Mouse (Mus musculus): ENCODE measurements around the gene Dcdc2b.

The Dcdc2b gene

DNA sequence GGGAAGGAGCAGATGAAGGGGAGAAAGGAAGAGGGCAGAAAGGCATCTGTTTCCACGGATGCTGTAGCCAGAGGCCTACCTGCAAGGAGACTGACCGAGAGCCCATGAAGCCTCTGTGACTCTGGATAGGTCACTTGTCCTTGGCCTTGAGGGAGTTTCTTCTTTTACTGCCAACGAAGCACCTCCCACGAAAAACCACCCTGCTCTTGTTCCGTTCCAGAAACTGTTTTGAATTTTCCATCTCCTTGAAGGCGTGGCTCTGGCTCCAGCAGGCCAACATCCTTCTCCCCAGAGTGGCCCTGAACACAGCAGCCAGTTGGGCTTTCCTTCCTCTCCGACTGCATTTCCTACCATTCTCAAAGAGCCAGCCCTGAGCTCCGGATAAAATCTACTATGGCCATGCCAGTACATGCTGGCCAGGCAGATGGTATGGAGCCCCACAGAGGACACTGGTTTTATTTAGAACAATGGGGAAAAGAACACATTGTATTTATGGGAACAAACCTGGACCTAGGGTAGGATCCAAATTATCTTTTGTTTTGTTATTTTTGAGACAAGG, 7.3 kb upstream of the Dcdc2b start:
- peak; percentile 43 to 66 for DNase-seq

DNA sequence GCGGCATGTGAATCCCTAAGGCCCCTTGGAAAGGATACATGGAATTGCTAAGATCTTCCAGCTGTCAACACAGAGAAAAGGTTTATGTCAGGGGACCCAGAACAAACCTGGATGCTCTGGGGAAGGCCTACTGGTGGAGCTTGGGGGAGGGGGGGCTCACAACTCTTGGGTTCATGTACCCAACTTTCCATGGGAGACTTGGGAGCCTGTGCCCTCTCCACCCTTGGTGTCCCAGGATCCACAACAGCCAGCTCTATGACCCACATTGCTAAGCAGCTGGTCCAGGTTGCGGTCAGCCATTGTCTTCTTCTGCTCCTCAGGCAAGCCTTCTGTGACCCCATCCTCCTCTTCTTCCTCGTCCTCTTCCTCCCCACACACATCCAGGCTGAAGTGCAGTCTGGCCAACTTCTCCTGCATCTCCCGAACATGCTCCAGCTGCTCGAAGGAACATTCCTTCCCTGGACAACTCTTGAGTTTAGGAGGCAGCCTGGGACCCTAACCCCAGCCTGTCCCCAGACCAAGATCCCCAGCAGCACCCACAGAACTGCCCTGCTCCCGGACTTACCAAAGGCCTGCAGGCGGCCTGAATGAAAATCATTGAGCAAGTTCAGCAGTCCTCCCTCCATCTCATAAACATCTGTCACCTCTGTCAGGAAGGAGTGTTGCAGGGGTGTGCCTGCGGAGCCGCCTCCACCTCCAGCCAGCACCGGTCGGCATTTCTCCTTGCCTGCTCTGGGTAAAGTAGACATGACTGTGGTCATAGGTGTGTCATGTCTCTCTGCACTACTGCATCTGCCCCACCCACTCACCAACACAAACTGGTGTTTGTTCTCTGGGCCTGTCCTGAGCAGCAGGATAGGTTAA, 6.6 kb upstream of the Dcdc2b start:
- DNase-seq, result no peak

DNA sequence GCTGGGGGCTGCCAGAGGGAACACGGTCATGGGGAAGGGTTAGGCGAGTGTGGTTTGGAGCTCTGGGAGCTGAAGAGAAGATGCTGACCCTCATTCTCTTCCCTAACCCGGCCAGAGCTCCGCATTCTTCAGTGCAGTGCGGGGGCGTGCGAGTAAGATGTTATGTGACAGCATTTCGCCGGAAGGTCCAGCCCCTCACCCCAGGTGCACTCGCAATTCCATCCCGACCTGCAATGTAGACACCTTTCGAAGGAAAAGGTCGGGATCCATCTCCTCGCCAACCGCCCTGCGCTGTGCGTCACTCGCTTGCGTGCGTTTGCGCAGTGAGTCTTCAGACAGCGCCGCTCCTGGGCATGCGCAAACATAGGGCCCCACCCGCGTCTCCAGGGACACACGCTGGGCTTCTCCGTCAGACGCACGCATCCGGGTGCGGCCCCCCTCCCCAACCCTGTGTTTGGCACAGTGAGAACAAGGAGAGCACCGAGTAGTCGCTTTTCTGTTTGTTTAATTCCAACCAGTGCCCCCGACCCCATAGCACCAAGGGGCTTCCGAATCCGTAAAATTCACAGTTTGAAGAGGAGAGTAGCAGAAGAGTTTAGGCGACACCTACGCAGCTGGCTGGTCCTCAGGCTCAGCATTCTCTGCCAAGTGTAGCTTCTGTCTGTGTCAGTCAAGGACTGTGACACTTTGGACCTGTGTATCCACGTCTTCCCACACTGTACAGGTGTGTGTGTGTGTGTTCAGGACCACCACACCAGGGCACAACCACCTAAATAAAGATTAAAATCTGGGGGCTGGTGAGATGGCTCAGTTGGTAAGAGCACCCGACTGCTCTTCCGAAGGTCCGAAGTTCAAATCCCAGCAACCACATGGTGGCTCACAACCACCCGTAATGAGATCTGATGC, 5.0 kb upstream of the Dcdc2b start, which contains the start of gene Iqcc:
Gene Iqcc, minus strand, starts transcription at position 314 of the 906 bp plus-strand sequence.
- DNase-seq, result peak; percentile 97

DNA sequence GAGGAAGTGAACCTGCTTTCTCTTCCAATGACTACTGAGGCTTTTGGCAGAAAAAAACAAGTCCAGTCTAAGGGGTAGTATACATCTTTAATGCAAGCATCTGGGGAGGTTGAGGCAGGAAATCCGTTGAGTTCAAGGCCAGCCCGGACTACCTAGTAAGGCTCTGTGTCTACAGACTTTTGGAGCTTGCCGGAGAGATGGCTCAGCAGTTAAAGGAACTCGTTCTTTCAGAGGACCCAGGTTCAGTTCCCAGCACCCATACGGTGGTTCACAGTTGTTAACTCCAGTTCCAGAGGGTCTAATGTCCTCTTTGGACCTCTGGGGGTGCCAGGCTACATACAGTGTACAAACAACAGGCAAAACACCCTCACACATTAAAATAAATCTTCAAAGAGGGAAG, 4.0 kb upstream of the Dcdc2b start:
- no peak for DNase-seq

DNA sequence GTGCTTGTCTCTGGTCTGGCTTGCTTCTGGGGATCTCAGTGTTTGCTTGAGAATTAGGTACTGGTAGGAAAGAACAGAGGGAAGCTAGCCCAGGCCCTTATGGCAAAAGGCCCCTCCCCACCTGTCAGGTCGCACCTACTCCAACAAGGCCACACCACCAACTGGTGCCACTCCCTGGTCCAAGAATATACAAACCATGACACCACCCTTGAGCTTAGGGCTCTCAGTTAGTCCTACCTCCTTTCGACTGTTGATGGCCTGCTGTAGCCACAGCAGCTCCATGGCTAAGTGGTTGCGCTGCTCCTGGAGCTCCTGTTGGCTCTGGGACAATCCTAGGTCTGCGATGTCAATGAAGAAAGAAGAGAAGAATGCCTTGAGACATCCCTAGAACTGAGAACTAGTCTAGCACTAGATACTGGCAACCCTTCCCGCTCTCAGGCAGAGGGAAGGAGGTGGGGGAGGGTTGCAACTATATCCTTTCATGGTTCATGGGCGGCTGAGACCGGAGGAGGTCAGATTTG, 3.1 kb upstream of the Dcdc2b start:
- no peak for DNase-seq

DNA sequence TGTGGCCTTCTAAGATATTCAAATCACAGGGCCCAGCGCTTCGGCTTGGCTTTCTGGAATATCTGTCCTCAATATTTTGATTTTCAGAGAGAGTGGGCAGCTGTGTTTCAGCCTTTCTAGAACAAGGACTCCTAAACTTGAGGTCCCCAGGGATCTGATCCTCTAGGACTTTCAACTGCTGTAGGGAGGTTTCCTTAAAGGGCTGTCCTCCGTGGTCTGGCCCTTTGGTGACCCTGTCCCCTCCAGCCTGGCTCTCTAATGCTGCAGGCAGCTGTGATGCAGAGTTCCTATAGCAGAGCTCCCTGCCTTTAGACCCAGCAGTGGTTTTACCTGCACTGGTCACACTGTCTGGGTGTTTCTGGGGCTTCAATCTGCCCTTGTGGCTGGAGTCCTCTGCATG, 2.6 kb upstream of the Dcdc2b start:
- no peak for DNase-seq

DNA sequence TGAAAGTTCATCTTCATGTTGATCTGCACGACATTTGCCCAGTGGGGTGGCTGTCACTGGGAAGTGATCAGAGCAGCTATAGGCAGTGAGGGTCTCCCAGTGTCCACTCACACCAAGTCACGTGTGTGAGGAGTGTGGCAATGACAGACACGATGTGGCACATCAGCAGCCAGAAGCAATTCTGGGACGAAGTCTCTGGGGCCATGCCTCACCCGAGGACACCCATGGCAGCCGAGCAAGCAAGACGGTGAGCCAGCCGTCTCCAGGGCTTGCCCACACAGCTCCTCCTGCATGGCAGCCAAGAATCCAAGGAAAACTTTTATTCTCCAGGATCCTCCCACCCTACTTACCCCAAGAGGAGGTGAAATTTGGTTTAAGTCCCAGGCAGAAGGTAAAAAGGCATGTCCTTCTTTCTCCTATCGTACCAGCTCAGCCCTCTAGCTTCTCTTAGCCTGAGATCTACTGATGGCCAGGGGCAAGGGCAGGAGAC, 1.8 kb upstream of the Dcdc2b start:
- DNase-seq, result no peak

DNA sequence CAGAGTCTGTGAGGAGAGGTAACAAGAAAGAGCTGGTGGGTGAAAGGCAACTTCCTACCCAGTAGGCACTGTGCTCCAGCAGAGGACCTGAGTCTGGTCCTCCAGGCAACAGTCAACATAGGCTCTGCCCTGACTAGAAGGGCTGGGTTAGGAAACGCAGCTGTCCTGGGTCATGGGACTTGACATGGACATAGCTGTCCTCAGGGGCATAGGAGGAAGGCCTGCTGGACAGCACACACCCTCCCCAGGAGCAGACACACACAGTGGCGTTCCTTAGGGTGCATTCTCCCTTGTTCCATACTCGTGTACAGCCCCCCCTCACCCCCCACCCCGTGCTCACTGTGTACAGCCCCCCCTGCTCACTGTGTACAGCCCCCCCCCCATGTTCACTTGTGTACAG, 3.6 kb downstream of the Dcdc2b start:
- no peak for DNase-seq

DNA sequence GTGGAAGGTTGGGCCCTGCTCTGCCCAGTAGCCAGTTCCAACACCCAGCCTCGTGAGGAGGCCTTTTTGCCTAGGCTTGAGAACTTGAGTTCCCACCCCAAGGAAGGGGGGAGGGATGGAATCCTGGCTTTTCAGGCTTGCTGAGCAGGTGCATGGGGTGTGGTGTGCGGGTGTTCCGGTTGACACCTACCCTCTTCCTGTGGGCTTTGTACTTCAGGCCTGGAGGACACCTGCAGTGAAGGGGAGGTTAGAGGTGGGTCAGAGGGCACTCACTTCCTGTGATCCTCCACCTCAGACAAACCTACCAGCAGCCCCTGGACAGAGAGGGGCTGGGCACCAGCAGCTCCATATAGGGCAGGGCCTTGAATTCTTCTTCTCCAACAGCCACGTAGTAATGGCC, 4.0 kb downstream of the Dcdc2b start:
- DNase-seq, result no peak

DNA sequence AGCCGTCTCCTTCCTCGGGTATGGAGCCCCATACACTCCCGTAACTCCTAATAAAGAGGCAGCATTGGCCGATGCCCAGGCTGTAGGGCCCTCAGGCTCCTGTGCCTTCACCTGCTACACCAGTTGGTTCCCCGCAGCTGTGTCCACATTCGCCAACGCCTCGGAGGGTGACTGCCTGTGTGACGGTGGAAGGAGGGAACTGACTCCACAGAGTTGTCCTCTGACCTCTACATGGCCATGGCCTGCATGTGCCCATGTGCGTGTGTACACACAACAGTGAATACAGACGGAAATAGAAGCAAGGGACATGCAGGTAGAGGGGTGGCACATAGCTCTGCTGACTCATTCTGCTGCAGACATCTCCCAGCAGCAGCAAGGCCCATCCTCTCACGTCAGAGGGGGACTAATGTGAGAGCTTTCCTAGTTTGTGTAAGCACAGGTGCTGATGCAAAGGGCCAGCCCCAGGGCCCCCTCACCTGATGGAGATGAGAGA, 4.9 kb downstream of the Dcdc2b start:
- peak in 1 of 2 experiments; percentile 44 for DNase-seq

DNA sequence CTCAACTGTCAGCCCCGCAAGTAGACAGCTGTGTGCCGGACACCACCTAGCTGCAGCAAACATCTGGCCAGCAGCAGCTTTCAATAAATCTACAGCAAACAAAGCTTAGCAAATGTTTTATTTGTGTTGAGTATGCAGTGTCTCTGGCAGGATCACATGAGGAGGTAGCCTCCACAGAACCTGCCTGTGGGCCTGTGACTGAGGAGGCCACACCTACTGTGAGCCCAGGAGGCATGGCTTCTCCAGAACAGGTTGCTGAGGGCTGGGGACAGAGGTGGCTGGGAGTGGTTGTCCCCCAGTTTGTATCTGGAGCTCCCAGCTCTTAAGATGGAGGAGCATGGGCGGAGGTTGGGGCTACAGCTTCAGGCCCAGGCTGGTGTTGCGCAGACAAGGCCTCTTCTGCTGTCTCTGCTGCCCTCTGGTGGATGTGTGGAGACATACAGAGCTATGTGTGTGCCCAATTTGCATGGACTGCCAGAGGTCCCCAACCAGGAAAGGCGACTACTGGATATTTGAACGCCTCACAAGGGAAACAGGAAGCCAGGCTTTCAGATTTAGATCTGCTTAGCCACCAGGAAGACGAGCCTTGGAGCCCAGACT, 5.5 kb downstream of the Dcdc2b start:
- peak; percentile 90 to 94 for DNase-seq

DNA sequence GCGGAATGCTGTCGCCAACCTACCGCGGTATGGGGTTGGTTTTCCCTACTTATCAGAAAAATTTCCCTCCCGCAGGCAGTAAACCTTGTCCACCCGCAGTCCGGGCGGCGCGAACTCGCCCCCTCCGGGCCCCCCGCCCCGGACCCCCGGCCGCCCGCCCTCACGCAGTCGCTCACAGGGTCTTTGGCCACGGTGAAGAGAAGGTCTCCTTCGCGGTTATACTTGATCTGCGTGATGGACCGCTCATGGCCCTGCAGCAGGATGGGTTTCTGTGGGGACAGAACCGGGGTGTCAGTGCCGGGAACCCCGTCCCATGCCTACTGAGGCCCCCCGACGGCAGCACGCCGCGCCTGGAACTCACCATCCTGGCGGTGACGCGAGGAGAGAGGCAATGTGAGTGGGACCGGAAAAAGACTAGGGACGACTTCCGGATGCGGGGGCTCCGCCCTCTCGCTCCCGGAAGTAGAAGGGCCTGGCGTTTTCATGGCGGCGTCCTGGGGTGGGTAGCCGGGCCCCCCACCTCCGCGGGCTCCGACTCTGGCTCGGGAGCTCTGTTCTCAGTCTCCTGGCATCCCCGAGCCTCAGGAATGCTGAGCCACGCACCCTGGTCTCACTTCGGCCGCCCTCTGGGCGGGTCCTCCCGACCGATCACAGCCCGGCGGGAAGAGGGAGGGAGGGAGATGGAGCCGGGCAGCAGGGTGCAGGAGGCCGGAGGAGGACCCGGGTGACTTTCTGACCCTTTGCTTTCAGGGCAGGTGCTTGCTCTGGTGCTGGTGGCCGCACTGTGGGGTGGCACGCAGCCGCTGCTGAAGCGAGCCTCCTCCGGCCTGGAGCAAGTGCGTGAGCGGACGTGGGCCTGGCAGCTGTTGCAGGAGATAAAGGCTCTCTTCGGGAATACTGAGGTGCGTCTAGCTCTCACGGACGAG, 13.6 kb downstream of the Dcdc2b start, which contains the start of the genes Eif3i and Tmem234:
Gene Eif3i, minus strand, starts transcription at position 416 of the 926 bp plus-strand sequence.
Gene Tmem234, plus strand, starts transcription at position 436 of the 926 bp plus-strand sequence.
- peak; percentile 85 to 87 for DNase-seq

DNA sequence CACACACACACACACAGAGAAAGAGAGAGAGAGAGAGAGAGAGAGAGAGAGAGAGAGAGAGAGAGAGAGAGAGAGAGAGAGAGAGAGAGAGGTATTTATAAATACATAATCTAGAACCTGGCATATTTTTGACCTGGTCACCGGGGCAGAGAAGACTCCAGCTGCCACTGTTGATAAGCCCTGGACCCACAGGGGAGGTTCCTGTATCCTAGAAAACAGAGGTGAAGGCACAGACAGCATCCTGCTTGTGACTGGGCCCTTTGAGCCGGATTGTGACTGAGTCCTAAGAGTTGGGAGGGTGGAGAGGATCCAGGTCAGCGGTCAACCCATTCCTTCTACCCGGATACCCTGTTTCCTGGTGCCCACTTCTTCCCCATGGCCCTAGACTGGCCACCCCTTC, 25.2 kb downstream of the Dcdc2b start:
- DNase-seq, result no peak

DNA sequence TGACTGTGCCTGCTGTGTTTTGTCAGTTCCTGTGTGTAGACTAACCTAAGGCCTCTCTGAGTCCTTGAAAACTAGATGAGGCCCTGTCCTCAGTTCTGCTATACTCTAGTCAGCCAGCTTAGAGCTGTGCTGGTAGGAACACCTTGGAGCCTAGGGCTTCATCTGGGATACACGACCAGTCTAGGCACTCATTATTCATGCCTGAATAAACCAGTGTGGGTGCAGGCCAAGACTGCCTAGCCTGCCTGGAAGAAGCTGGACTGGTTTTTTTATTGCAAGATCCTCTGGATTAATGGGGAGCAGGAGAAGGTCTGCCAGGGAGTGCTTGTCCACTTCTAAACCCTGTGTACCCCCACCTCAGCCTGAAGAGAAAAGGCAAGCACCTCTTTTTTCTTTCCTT, 27.1 kb downstream of the Dcdc2b start:
- DNase-seq, result no peak

DNA sequence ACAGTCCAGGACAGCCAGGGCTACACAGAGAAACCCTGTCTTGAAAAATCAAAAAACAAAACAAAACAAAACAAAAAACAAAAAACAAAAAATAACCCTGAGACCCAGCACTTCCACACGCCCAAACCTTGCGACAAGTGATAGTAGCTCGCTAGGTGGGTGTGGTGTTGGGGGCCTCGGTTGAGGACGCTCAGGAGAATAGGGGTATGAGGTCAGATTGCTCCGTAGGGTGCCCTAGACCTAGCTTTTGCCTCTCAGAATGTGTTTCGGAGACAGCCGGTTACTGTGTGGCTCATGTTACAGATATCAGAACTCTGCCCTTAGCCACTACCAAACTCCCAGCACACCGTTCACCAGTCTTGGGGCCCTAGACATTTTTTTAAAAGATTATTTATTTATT, 28.3 kb downstream of the Dcdc2b start:
- no peak for DNase-seq

DNA sequence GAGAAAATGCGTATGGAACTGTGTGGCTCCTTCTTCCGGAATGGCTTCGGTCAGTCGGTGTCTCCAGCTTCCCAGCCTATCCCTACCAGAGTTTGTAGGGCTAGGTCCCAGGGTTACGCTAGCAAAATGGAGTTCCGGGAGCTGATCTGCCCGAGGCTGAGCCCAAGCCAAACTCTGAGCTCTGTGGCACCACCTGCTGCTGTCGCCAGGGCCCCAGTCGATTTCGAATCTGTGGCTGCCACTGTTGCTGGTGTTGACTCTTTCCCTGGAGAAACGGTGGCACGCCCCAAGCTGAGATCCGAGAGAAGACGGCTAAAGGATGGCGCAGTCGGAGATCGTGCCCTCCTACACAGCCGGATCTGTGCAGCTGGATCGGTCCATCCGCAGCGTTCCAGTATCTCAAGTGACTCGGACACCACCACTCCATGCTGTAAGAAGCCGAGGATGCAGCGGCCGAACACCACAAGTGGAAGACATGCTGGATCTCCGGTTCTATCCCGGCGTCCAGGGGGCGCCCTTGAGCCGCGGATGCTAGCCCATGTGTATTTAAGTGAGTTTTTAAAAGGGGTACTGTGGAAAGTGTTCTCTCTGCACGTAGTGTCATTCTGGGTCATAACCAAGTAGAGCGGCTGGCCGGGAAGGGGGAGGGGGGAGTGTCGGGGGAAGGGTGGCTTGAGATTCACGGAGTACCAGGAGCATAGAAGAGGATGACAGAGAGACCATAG, 29.0 kb downstream of the Dcdc2b start:
- peak; percentile 83 to 88 for DNase-seq

DNA sequence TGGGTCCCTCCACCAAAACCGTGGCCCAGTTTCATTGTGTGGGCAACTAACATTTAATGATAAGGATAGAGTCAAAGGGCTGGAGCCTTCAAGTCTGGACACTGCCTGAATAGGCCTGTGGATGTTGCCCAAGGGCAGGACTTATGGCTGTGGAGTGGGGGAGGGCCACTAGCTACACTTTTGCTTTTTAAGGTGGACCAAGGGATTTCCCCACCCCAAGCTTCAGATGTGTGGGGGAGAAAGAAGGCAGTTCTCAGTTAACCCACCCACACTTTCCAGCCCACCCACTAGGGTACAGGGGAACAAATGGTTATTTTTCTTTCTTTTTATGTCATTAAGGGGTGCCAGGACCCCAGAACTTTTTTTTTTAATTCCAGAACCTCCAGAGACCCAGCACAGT, 29.7 kb downstream of the Dcdc2b start:
- DNase-seq, result no peak

DNA sequence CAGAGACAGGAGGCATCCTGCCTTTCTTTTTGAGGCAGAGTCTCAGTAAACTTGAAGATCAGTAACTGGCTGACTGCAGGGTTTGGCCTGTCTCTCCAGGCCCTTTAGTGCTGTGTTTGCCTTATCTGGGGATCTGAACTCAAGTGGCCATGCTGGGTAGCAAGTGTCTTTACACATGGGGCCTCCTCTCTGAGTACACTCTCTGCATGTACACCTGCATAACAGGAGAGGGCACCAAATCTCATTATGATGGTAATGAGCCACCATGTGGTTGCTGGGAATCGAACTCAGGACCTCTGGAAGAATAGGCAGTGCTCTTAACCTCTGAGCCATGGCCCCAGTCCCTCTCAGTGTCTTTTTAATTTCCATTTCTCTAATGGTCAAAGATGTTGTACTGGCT, 31.8 kb downstream of the Dcdc2b start:
- DNase-seq, result no peak

DNA sequence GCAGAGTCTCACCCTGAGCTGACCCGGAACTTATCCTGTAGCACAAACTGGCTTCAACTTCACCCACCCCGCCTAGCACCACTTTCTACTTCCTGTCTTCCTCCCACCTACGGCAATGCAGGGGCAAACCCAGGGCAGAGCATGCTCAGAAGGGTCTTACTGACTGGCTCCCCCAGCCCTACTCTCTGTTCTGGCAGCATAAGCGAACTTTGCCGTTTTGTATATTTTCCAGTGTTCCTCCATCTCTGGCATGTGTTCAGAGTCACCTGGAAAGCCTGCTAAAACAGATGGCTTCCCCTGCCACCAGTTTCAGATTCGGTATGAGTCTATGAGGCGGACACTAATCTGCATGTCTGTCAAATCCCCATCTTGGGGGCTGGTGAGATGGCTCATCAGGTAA, 33.7 kb downstream of the Dcdc2b start:
- DNase-seq, result peak; percentile 69 to 73

DNA sequence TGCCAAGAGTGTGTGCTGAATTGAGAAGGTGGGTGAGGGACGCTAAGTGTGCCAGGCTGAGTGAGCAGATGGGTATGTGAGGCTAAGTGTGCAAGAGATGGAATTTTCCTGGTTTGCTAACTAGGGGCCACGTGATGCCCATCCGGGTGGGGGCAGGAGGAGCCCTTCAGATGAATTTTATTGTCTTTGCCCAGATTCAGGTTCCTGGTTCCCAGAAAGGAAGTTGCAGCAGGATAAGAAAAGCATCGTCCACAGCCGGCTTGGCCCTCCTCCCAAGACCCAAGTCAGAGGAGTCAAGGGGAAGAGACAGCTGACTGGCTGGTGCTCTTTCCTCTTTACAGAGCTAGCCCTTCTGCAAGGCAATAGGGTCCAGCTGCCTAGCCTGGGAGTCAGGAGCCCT, 35.6 kb downstream of the Dcdc2b start, which contains the start of gene Fam167b:
Gene Fam167b, minus strand, starts transcription at position 84 of the 400 bp plus-strand sequence.
- DNase-seq, result no peak
